Mouse (Mus musculus) spleen, postnatal 14 days (tissue): ENCODE results near the gene Stmn3.

Experiments used
- DNase-seq, 2 experiments: peaks; one replicate each; pipeline ENCODE4 v3.0.0; 2021 to 2022; ENCODE audit warnings: low spot score in 2 of 2

The Stmn3 gene

DNA sequence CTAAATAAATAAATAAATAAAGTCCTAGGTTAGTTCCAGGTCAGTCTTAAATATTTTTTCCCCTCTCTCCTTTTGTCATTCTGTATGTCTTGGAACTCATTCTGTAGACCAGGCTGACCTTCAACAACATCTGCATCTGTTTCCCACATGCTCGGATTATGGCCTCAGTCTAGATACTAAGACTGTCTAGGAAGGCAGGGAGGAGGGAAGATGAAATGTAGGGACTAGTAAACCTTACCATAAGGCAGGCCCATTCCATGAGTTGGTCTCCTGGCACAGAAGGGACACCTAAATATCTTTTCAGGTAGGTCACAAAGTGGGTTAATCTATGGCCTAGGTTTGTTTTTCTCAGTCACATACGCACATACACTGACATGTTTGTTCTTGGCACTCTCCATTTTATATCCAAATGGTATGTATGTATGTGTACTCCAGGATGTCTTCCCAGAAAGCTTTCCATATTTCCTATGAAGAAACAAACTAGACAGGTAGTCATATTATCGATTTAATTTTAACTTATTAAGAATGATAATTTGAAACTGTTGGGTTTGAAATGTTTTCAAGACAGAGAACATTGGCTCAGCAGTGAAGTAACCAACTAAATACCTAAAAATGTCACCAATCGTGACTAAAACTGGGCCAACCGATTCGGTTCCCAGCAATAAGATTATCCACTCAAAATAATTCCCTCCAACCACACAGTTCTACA lies 27.5 kb downstream of the Stmn3 start:
- DNase-seq, result no peak

DNA sequence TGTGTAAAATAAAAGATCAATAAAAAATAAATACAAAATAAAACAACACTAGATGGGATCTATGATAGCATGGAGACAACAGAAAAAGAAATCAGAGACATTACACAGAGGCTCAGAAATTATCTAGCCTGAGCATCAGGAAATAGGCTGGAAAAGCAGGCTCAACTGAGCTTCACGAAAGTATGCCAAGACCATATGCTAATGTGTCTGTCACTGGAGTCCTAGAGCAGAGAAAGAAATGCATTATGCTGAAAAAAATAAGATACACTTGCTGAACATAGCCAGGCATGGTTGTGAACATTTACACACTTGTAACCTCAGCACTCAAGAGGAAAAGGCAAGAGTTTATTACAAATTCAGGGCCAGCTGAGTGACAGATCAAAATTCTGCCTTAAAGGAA lies 34.3 kb downstream of the Stmn3 start:
- no peak for DNase-seq

DNA sequence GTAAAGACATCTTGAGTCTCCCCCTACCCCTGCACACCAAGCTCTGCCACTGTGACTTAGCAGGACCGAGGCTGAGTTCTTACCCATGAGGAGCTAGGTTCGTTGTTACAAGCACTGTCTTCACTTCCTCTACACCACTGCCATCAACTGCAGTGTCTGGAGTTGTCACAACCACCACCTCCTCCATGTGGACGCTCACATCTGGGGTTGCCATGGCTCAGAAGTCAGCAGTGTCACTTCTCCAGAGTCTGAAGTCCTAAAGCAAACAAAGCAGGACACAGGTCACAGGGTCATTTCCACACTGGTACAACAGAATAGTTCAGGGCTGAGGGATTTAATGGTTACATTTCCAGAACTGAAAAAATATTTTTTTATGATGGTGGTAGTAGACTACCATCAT lies 36.4 kb downstream of the Stmn3 start:
- no peak for DNase-seq

DNA sequence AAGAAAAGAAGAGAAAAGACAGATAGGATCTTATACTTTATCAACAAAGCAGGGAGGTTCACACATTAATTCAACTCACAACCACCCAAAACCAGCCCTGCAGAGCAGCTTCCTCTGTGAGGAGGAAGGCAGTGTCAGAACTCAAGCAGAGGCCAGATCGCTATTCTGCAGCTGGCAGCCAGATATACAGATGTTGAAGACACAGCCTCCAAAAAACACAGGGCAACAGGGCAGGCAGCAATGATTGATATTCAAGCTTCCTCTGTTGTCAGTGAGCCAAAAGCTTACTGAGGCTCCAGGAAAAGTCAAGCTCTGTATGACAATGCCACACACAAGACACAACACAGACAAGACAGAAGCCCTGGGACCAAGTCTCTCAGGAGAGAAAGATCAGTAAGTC lies 37.5 kb downstream of the Stmn3 start:
- no peak for DNase-seq

DNA sequence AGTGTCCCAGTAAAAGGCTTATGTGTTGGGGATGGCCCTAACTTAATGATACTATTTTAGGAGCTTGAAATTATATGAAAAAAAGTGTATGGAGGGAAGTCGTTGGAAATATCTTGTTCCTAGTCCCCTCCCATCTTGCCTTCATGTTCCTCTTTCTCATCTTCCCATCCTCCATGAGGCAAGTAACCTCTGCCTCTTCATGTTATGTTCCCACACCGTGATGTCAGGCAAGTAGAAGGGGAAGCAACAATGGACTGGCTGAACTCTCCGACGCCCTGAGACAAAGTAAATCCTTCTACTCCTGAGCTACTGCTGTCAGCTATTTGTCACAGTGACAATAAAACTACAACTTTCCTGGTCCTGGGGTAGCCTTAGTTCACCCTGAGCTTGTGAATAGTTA lies 39.7 kb downstream of the Stmn3 start:
- DNase-seq, result no peak

DNA sequence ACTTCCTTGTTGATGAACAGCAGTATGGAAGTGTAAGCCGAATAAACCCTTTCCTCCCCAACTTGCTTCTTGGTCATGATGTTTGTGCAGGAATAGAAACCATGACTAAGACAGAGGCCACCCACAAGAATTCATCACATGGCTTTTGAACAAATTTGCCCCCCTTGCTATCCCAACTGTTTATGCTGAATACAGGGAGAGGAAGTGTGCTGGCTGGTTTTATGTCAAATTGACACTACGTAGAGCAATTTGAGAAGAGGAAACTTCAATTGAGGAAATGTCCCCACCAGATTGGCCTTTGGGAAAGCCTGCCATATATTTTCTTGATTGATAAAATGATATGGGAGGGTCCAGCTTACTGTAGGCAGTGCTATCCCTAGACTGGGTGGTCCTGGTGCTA lies 40.5 kb downstream of the Stmn3 start:
- DNase-seq, result no peak

DNA sequence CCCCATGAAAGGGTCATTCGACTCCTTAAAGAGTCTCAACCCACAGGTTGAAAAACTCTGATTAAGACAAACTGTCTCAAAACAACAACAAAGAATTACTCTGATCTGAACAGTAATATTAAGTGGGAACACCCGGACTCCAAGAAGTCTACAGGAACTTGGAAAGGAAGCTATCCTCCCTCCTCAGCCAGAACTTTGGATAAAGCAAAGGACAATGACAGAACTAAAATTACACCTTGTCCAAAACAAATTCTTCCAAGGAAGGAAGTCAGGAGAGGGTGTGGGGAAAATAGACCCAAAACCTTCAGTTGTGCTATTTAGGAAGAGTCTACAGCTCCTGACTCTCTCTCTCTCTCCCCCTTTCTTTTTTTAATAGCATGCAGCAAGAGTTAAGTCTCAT lies 42.2 kb downstream of the Stmn3 start:
- no peak for DNase-seq

DNA sequence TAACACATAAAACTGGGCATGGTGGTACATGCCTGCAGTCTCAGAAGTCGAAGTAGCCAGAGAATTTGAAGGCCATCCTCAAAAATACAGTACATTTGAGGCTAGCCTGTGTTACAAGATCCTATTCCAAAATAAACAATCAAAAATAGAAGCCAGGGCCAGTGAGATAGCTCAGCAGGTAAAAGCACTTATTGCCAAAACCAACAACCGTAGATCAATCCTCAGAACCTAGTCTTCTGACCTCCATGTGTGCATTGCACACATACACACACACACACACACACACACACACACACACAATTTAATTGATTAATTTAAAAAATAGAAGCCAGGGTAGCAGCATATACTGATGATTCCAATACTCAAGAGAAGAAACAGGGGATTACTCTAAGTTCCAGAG lies 47.5 kb downstream of the Stmn3 start:
- no peak for DNase-seq
